Mouse (Mus musculus): ENCODE data around the gene Cnn3.
A peak's percentile ranks its signal among the peaks of the same experiment; 100 is the strongest.

Cnn3 gene

GRCm38 (mm10) chr3:121425861-121426620 is at the start of gene Cnn3:
Gene Cnn3 (plus strand): TSS chr3:121426497.
- DNase-seq (ENCODE audit: low spot score in 2 of 2): peak; percentile 79 to 85

- no peak for DNase-seq (ENCODE audit: low spot score in 2 of 2)
Observed at GRCm38 (mm10) chr3:121378708-121379612, 47.3 kb upstream of the Cnn3 start.

GRCm38 (mm10) chr3:121379699-121380098 is 46.6 kb upstream of the Cnn3 start:
- DNase-seq (ENCODE audit: low spot score in 2 of 2): no peak

- DNase-seq (ENCODE audit: low spot score in 2 of 2): no peak
Observed at GRCm38 (mm10) chr3:121387471-121388009, 38.8 kb upstream of the Cnn3 start.

GRCm38 (mm10) chr3:121389366-121389765 is 36.9 kb upstream of the Cnn3 start:
- no peak for DNase-seq (ENCODE audit: low spot score in 2 of 2)

- no peak for DNase-seq (ENCODE audit: low spot score in 2 of 2)
Observed at GRCm38 (mm10) chr3:121389860-121390530, 36.3 kb upstream of the Cnn3 start.

GRCm38 (mm10) chr3:121390724-121391123 is 35.6 kb upstream of the Cnn3 start:
- no peak for DNase-seq (ENCODE audit: low spot score in 2 of 2)

- DNase-seq (ENCODE audit: low spot score in 2 of 2): no peak
Observed at GRCm38 (mm10) chr3:121395588-121396295, 30.6 kb upstream of the Cnn3 start.

GRCm38 (mm10) chr3:121396561-121396960 is 29.7 kb upstream of the Cnn3 start:
- DNase-seq (ENCODE audit: low spot score in 2 of 2): no peak

GRCm38 (mm10) chr3:121397007-121397406 is 29.3 kb upstream of the Cnn3 start:
- no peak for DNase-seq (ENCODE audit: low spot score in 2 of 2)

GRCm38 (mm10) chr3:121401384-121401783 is 24.9 kb upstream of the Cnn3 start:
- no peak for DNase-seq (ENCODE audit: low spot score in 2 of 2)

GRCm38 (mm10) chr3:121402096-121402495 is 24.2 kb upstream of the Cnn3 start:
- DNase-seq (ENCODE audit: low spot score in 2 of 2): no peak

- DNase-seq (ENCODE audit: low spot score in 2 of 2): no peak
Observed at GRCm38 (mm10) chr3:121403449-121403848, 22.8 kb upstream of the Cnn3 start.

- no peak for DNase-seq (ENCODE audit: low spot score in 2 of 2)
Observed at GRCm38 (mm10) chr3:121405101-121405500, 21.2 kb upstream of the Cnn3 start.

GRCm38 (mm10) chr3:121407417-121407816 is 18.9 kb upstream of the Cnn3 start:
- DNase-seq (ENCODE audit: low spot score in 2 of 2): no peak

- DNase-seq (ENCODE audit: low spot score in 2 of 2): no peak
Observed at GRCm38 (mm10) chr3:121408386-121408785, 17.9 kb upstream of the Cnn3 start.

- DNase-seq (ENCODE audit: low spot score in 2 of 2): no peak
Observed at GRCm38 (mm10) chr3:121411450-121411849, 14.8 kb upstream of the Cnn3 start.

GRCm38 (mm10) chr3:121416171-121417154 is 9.8 kb upstream of the Cnn3 start:
- DNase-seq (ENCODE audit: low spot score in 2 of 2): no peak

- no peak for DNase-seq (ENCODE audit: low spot score in 2 of 2)
Observed at GRCm38 (mm10) chr3:121417379-121418250, 8.7 kb upstream of the Cnn3 start.
